Mouse (Mus musculus) liver, embryonic 14.5 days (tissue): ENCODE data around the gene Myo1f.

Experiments
- CTCF ChIP-seq: IDR thresholded peaks from 2 replicates; pipeline ENCODE4 v1.5.1; 2016; ENCODE audit warnings: antibody characterized with exemption, low read depth, control low read depth
- EP300 ChIP-seq: IDR thresholded peaks from 2 replicates; pipeline ENCODE4 v1.6.1; 2016; ENCODE audit warnings: antibody characterized with exemption, low read depth

GRCm38 (mm10) chr17:33513874-33514273 is 41.6 kb upstream of the Myo1f start:
- TF ChIP-seq EP300 (no peak), CTCF (peak; percentile 58)
